Mouse (Mus musculus) cerebellum, postnatal 4 days (tissue): ENCODE data around the gene Prcp.
"Not testable (repeated sequence)": the region's sequence is repeated elsewhere in the genome, so short reads cannot be mapped to it uniquely, and the experiment has no call there.

Experiments used
- DNase-seq, 2 experiments: peaks; one replicate each; pipeline ENCODE4 v3.0.0; 2022; ENCODE audit warnings: low spot score in 2 of 2, mixed read lengths in 1 of 2

Gene Prcp

DNA sequence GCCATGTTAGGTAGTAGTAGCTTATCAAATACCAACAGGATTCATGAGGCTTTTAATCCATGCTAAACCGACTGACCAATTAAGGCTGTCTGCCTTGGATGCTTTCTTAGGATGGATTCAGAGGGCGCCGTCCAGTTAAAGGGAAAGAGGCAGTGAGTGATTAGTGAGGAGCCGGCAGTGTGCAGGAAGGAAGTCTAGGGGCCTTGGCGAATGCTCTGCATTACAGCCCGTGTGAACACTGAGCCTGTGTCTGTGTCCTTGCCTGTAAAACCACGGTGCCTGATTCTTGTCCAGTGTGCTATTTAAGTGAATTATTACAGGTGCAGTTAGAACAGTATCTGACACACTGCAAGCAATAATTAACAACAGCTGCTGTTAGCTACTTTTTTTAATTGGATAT is 104.5 kb downstream of the Prcp start:
- not testable (repeated sequence) for DNase-seq

DNA sequence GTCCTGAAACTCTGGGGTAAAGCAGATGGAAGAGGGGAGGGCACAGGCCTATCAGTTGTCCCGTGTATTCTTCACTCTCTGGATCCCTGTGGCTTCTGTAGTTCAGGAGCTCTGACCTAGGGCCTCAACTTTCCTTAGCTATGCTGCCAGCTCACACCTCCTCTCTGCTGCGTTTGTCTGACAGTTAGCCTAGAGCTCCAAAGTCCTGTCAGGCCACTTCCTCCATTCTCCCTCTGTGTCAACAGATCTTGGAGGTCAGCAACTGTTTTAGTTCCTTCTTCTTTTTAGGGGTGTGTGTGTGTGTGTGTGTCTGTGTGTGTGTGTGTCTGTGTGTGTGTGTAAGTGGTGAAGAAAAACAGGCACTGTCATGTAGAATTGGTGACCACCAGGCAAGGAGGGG is 106.5 kb downstream of the Prcp start:
- no peak for DNase-seq

DNA sequence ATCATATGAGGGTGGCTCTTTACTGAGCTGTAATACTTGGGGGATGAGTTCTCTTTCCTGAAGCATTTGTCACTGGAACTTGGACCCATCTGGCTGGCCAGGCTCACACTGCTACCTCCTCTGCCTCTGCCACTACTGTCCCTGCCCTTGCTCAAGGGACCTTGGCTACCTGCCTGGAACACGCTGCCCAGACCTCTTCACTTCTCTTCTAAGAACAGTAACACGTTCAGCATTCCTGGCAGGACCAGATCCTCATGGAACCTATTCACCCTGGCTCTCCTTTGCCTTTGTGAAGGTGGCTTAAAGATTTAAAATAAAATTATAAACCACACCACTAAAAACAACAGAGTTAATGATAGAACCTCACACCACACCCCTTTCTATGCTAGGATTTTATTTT is 107.6 kb downstream of the Prcp start:
- no peak for DNase-seq
